Mouse (Mus musculus): Measurements from ENCODE around the gene Gm5426. TPM values are rescaled to one million over a fixed set of nuclear protein-coding genes. Genes with fewer than 3 reads are reported as not detected.
"Not testable (repeated sequence)": the region's sequence is repeated elsewhere in the genome, so short reads cannot be mapped to it uniquely, and the experiment has no call there.

Gene Gm5426
- polyA plus RNA-seq, 1 experiment from 2014 or later: not detected

- Histone ChIP-seq H3K4me1 (ENCODE audit: control insufficient read depth, insufficient read depth, low read length) (no peaks in the 10 kb centered on the region), H3K4me3 (ENCODE audit: low read depth, low read length) (no peak overlapping the region), H3K27me3 (replicated peaks; ENCODE audit: control insufficient read depth, insufficient read depth, low read length) (no peaks in the 10 kb centered on the region), H3K4me2 (ENCODE audit: low read depth, low read length) (no peak overlapping the region), H3K9ac (ENCODE audit: low read depth, low read length) (no peak overlapping the region), H3K27ac (replicated peaks; ENCODE audit: low read depth, low read length) (no peak overlapping the region), H3K36me3 (ENCODE audit: control insufficient read depth, insufficient read depth, low read length) (no peaks in the 10 kb centered on the region), H3K9me3 (ENCODE audit: control insufficient read depth, low read length) (no peaks in the 10 kb centered on the region)
- 60% methylated on average over 9 of the region's 9 CpGs for WGBS
- no peak for ATAC-seq (ENCODE audit: low read depth)
- peak; percentile 12 for DNase-seq (ENCODE audit: low spot score)
These were observed 10.5 kb upstream of the Gm5426 start for GRCm38 (mm10) chr10:96125771-96126454.

GRCm38 (mm10) chr10:96129213-96129612, 7.2 kb upstream of the Gm5426 start:
- H3K9ac ChIP-seq (ENCODE audit: low read depth, low read length): no peak overlapping the region
- no peak overlapping the region for H3K4me3 ChIP-seq (ENCODE audit: low read depth, low read length)
- ATAC-seq (ENCODE audit: low read depth) (no peak), DNase-seq (ENCODE audit: low spot score) (peak; percentile 24)
- H3K27ac ChIP-seq (replicated peaks; ENCODE audit: low read depth, low read length): no peak overlapping the region
- no peak overlapping the region for H3K4me2 ChIP-seq (ENCODE audit: low read depth, low read length)
- WGBS: 79% methylated on average over 2 of the region's 2 CpGs
- H3K4me1 ChIP-seq (ENCODE audit: control insufficient read depth, insufficient read depth, low read length): no peaks in the 10 kb centered on the region
- H3K9me3 ChIP-seq (ENCODE audit: control insufficient read depth, low read length): no peaks in the 10 kb centered on the region
- no peaks in the 10 kb centered on the region for H3K27me3 ChIP-seq (replicated peaks; ENCODE audit: control insufficient read depth, insufficient read depth, low read length)
- no peaks in the 10 kb centered on the region for H3K36me3 ChIP-seq (ENCODE audit: control insufficient read depth, insufficient read depth, low read length)

GRCm38 (mm10) chr10:96130406-96130805, 6.0 kb upstream of the Gm5426 start:
- no peak overlapping the region for H3K4me2 ChIP-seq (ENCODE audit: low read depth, low read length)
- no peaks in the 10 kb centered on the region for H3K9me3 ChIP-seq (ENCODE audit: control insufficient read depth, low read length)
- H3K4me3 ChIP-seq (ENCODE audit: low read depth, low read length): no peak overlapping the region
- DNase-seq (ENCODE audit: low spot score) (no peak), ATAC-seq (ENCODE audit: low read depth) (no peak)
- 71% methylated on average over 3 of the region's 3 CpGs for WGBS
- no peaks in the 10 kb centered on the region for H3K4me1 ChIP-seq (ENCODE audit: control insufficient read depth, insufficient read depth, low read length)
- H3K27ac ChIP-seq (replicated peaks; ENCODE audit: low read depth, low read length): no peak overlapping the region
- H3K27me3 ChIP-seq (replicated peaks; ENCODE audit: control insufficient read depth, insufficient read depth, low read length): no peaks in the 10 kb centered on the region
- H3K36me3 ChIP-seq (ENCODE audit: control insufficient read depth, insufficient read depth, low read length): no peaks in the 10 kb centered on the region
- H3K9ac ChIP-seq (ENCODE audit: low read depth, low read length): no peak overlapping the region

GRCm38 (mm10) chr10:96131112-96131511, 5.3 kb upstream of the Gm5426 start:
- Histone ChIP-seq H3K36me3 (ENCODE audit: control insufficient read depth, insufficient read depth, low read length) (no peaks in the 10 kb centered on the region), H3K4me3 (ENCODE audit: low read depth, low read length) (no peak overlapping the region), H3K27ac (replicated peaks; ENCODE audit: low read depth, low read length) (no peak overlapping the region), H3K9ac (ENCODE audit: low read depth, low read length) (no peak overlapping the region), H3K4me1 (ENCODE audit: control insufficient read depth, insufficient read depth, low read length) (no peaks in the 10 kb centered on the region), H3K27me3 (replicated peaks; ENCODE audit: control insufficient read depth, insufficient read depth, low read length) (no peaks in the 10 kb centered on the region), H3K9me3 (ENCODE audit: control insufficient read depth, low read length) (no peaks in the 10 kb centered on the region), H3K4me2 (ENCODE audit: low read depth, low read length) (no peak overlapping the region)
- DNase-seq (ENCODE audit: low spot score) (no peak), ATAC-seq (ENCODE audit: low read depth) (no peak)
- WGBS: 90% methylated on average over 6 of the region's 6 CpGs

GRCm38 (mm10) chr10:96132161-96132560, 4.2 kb upstream of the Gm5426 start:
- Histone ChIP-seq H3K36me3 (ENCODE audit: control insufficient read depth, insufficient read depth, low read length) (no peaks in the 10 kb centered on the region), H3K27ac (replicated peaks; ENCODE audit: low read depth, low read length) (no peak overlapping the region), H3K4me1 (ENCODE audit: control insufficient read depth, insufficient read depth, low read length) (no peaks in the 10 kb centered on the region), H3K9ac (ENCODE audit: low read depth, low read length) (no peak overlapping the region), H3K4me2 (ENCODE audit: low read depth, low read length) (no peak overlapping the region), H3K27me3 (replicated peaks; ENCODE audit: control insufficient read depth, insufficient read depth, low read length) (no peaks in the 10 kb centered on the region), H3K9me3 (ENCODE audit: control insufficient read depth, low read length) (no peaks in the 10 kb centered on the region), H3K4me3 (ENCODE audit: low read depth, low read length) (no peak overlapping the region)
- ATAC-seq (ENCODE audit: low read depth) (no peak), DNase-seq (ENCODE audit: low spot score) (peak; percentile 84)
- WGBS: 26% methylated on average over 6 of the region's 6 CpGs

GRCm38 (mm10) chr10:96138585-96138984, 2.2 kb downstream of the Gm5426 start:
- DNase-seq (ENCODE audit: low spot score) (peak; percentile 59), ATAC-seq (ENCODE audit: low read depth) (no peak)
- H3K4me3 ChIP-seq (ENCODE audit: low read depth, low read length): no peak overlapping the region

GRCm38 (mm10) chr10:96139274-96139673, 2.9 kb downstream of the Gm5426 start:
- H3K4me2 ChIP-seq (ENCODE audit: low read depth, low read length); H3K9ac ChIP-seq (ENCODE audit: low read depth, low read length); H3K4me3 ChIP-seq (ENCODE audit: low read depth, low read length); H3K27me3 ChIP-seq (replicated peaks; ENCODE audit: control insufficient read depth, insufficient read depth, low read length); H3K27ac ChIP-seq (replicated peaks; ENCODE audit: low read depth, low read length); H3K4me1 ChIP-seq (ENCODE audit: control insufficient read depth, insufficient read depth, low read length); H3K36me3 ChIP-seq (ENCODE audit: control insufficient read depth, insufficient read depth, low read length); DNase-seq (ENCODE audit: low spot score); H3K9me3 ChIP-seq (ENCODE audit: control insufficient read depth, low read length); ATAC-seq (ENCODE audit: low read depth): not testable (repeated sequence)
- WGBS: 86% methylated on average over 4 of the region's 4 CpGs

More at GRCm38 (mm10) chr10:96138585-96138984, 2.2 kb downstream of the Gm5426 start:
- no peaks in the 10 kb centered on the region for H3K27me3 ChIP-seq (replicated peaks; ENCODE audit: control insufficient read depth, insufficient read depth, low read length)
- H3K27ac ChIP-seq (replicated peaks; ENCODE audit: low read depth, low read length): no peak overlapping the region
- WGBS: 81% methylated on average over 5 of the region's 5 CpGs
- no peak overlapping the region for H3K9ac ChIP-seq (ENCODE audit: low read depth, low read length)
- H3K36me3 ChIP-seq (ENCODE audit: control insufficient read depth, insufficient read depth, low read length): no peaks in the 10 kb centered on the region
- H3K4me1 ChIP-seq (ENCODE audit: control insufficient read depth, insufficient read depth, low read length): no peaks in the 10 kb centered on the region
- H3K9me3 ChIP-seq (ENCODE audit: control insufficient read depth, low read length): no peaks in the 10 kb centered on the region
- no peak overlapping the region for H3K4me2 ChIP-seq (ENCODE audit: low read depth, low read length)

GRCm38 (mm10) chr10:96146578-96146977, 10.2 kb downstream of the Gm5426 start:
- Histone ChIP-seq H3K4me2 (ENCODE audit: low read depth, low read length) (no peak overlapping the region), H3K36me3 (ENCODE audit: control insufficient read depth, insufficient read depth, low read length) (no peaks in the 10 kb centered on the region), H3K27me3 (replicated peaks; ENCODE audit: control insufficient read depth, insufficient read depth, low read length) (no peaks in the 10 kb centered on the region), H3K4me3 (ENCODE audit: low read depth, low read length) (no peak overlapping the region), H3K27ac (replicated peaks; ENCODE audit: low read depth, low read length) (no peak overlapping the region), H3K9me3 (ENCODE audit: control insufficient read depth, low read length) (no peaks in the 10 kb centered on the region), H3K4me1 (ENCODE audit: control insufficient read depth, insufficient read depth, low read length) (no peaks in the 10 kb centered on the region), H3K9ac (ENCODE audit: low read depth, low read length) (no peak overlapping the region)
- WGBS: 93% methylated on average over 5 of the region's 5 CpGs
- DNase-seq (ENCODE audit: low spot score) (no peak), ATAC-seq (ENCODE audit: low read depth) (no peak)

- Histone ChIP-seq H3K4me3 (ENCODE audit: low read depth, low read length) (no peak overlapping the region), H3K27ac (replicated peaks; ENCODE audit: low read depth, low read length) (no peak overlapping the region), H3K9me3 (ENCODE audit: control insufficient read depth, low read length) (no peaks in the 10 kb centered on the region), H3K27me3 (replicated peaks; ENCODE audit: control insufficient read depth, insufficient read depth, low read length) (no peaks in the 10 kb centered on the region), H3K4me1 (ENCODE audit: control insufficient read depth, insufficient read depth, low read length) (no peaks in the 10 kb centered on the region), H3K4me2 (ENCODE audit: low read depth, low read length) (peak overlapping the region; percentile 27; the same call in 1 of the 2 replicates), H3K9ac (ENCODE audit: low read depth, low read length) (no peak overlapping the region), H3K36me3 (ENCODE audit: control insufficient read depth, insufficient read depth, low read length) (no peaks in the 10 kb centered on the region)
- WGBS: 10% methylated on average over 10 of the region's 10 CpGs
- DNase-seq (ENCODE audit: low spot score) (peak; percentile 87), ATAC-seq (ENCODE audit: low read depth) (peak; percentile 72)
These were observed 11.9 kb downstream of the Gm5426 start for GRCm38 (mm10) chr10:96148250-96148699.
